Mouse (Mus musculus) neural tube, embryonic 12.5 days (tissue): ENCODE measurements around the gene Asphd2. TPM values are rescaled to one million over a fixed set of nuclear protein-coding genes. Genes with fewer than 3 reads are reported as not detected.
A peak's percentile ranks its signal among the peaks of the same experiment; 100 is the strongest.

Experiments used
- ATAC-seq: fragments of 200-750 bp; cut with Nextera tagmentation; 2 replicates; pipeline ENCODE4 v1.8.0; 2017; ENCODE audit warnings: low read depth, mild to moderate bottlenecking, moderate TSS enrichment, moderate library complexity; ENCODE audit not compliant: low FRiP score
- H3K27ac ChIP-seq: fragments of 300-500 bp; sonication (generic); 2 replicates; pipeline ENCODE4 v1.5.1; 2016
- H3K27me3 ChIP-seq: fragments of 300-500 bp; sonication (generic); replicated peaks from 2 replicates; pipeline ENCODE4 v1.6.1; 2016; ENCODE audit warnings: mild to moderate bottlenecking
- H3K36me3 ChIP-seq: fragments of 300-500 bp; sonication (generic); 2 replicates; pipeline ENCODE4 v1.6.1; 2016; ENCODE audit warnings: mild to moderate bottlenecking
- H3K4me1 ChIP-seq: fragments of 300-500 bp; sonication (generic); 2 replicates; pipeline ENCODE4 v1.6.1; 2016
- H3K4me2 ChIP-seq: fragments of 300-500 bp; sonication (generic); replicated peaks from 2 replicates; pipeline ENCODE4 v1.6.1; 2016; ENCODE audit warnings: mild to moderate bottlenecking
- H3K4me3 ChIP-seq: fragments of 300-500 bp; sonication (generic); 2 replicates; pipeline ENCODE4 v1.5.1; 2016
- H3K9ac ChIP-seq: fragments of 300-500 bp; sonication (generic); 2 replicates; pipeline ENCODE4 v1.6.1; 2016; ENCODE audit warnings: mild to moderate bottlenecking
- H3K9me3 ChIP-seq: fragments of 300-500 bp; sonication (generic); 2 replicates; pipeline ENCODE4 v1.6.1; 2016; ENCODE audit warnings: mild to moderate bottlenecking
- WGBS: fragments of 180-500 bp; shearing (Covaris S2); methylation state at CpG from one replicate; pipeline ENCODE4 v1.1.7; 2016; 5-methylcytosine and 5-hydroxymethylcytosine counted together
- polyA plus RNA-seq: library from polyadenylated mRNA; unstranded; fragments of >200 nt; fragmentation: Nextera tagmentation; extraction: Ambion mirVana; gene quantifications from 2 replicates; pipeline ENCODE4 v1.2.1, GENCODE M21; 2016

Asphd2 gene
- polyA plus RNA-seq, 1 experiment from 2014 or later: 67.7 TPM

GRCm38 (mm10) chr5:112411514-112412335 is 17.1 kb upstream of the Asphd2 start:
- Histone ChIP-seq H3K9ac (no peak overlapping the region), H3K4me1 (peaks cover 15% of the 10 kb centered on the region), H3K4me3 (no peak overlapping the region), H3K27ac (no peak overlapping the region), H3K27me3 (no peaks in the 10 kb centered on the region; the same call in 1 of the 2 replicates), H3K9me3 (0 out of 2 replicates have a peak, but pooled peaks cover 2% of the 10 kb centered on the region), H3K36me3 (no peaks in the 10 kb centered on the region), H3K4me2 (peak overlapping the region; percentile 33)
- 14% methylated on average over 19 of the region's 19 CpGs for WGBS
- 0 out of 2 replicates have a peak, but pooled peaks have one; percentile 13 for ATAC-seq

- Histone ChIP-seq H3K4me3 (no peak overlapping the region), H3K27ac (no peak overlapping the region), H3K4me1 (peaks cover 15% of the 10 kb centered on the region), H3K9me3 (0 out of 2 replicates have a peak, but pooled peaks cover 2% of the 10 kb centered on the region), H3K4me2 (peak overlapping the region; percentile 33), H3K9ac (no peak overlapping the region), H3K36me3 (no peaks in the 10 kb centered on the region), H3K27me3 (no peaks in the 10 kb centered on the region)
- WGBS: 44% methylated on average over 11 of the region's 11 CpGs
- ATAC-seq: no peak
Measured at GRCm38 (mm10) chr5:112411072-112411471, 16.4 kb upstream of the Asphd2 start.

DNA sequence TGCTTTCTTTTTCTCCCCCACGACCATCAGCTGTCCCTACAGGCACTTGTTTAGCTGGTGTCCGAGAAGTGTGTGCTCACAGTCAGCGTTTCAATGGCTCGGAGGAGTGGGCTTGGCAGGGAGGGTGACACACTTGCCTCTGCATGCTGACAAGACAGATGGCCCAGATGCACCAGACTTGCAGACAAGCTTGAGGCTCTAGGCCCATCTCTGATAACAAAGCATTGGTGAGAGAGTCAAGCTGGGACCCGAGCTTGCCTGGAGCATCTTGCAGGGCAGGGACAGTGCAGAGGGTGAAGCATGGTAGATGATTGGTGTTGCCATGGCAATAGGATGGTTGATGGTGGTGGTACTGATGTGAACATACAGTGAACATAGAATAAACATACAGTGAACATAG is 14.6 kb upstream of the Asphd2 start:
- no peaks in the 10 kb centered on the region for H3K36me3 ChIP-seq
- H3K4me2 ChIP-seq: no peak overlapping the region
- peaks cover 15% of the 10 kb centered on the region for H3K4me1 ChIP-seq
- no peak overlapping the region for H3K27ac ChIP-seq
- H3K9ac ChIP-seq: no peak overlapping the region
- ATAC-seq: no peak
- no peaks in the 10 kb centered on the region for H3K27me3 ChIP-seq
- H3K9me3 ChIP-seq: 0 out of 2 replicates have a peak, but pooled peaks cover 2% of the 10 kb centered on the region
- H3K4me3 ChIP-seq: no peak overlapping the region
- 60% methylated on average over 5 of the region's 5 CpGs for WGBS

DNA sequence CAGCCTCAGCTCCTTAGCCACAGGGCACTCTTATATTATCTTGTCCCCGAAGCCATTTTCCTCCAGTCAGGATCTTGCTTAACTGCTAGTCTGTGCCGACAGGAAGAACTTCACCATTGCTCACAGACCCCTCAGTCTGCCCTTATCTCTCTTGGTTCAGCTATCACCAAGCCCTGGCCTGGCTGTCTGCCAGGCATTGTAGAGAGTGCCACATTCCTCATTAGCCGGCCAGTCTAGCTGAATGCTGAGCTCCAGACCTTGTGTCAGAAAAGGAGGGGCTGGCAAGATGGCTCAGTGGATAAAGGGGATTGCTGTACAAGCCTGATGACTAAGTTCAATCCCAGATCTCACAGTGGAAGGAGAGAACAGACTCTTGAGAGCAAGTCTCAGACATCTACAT is 11.4 kb upstream of the Asphd2 start:
- Histone ChIP-seq H3K4me3 (no peak overlapping the region), H3K9ac (no peak overlapping the region), H3K27me3 (no peaks in the 10 kb centered on the region), H3K4me1 (peaks cover 2% of the 10 kb centered on the region; the same call in 1 of the 2 replicates), H3K36me3 (no peaks in the 10 kb centered on the region), H3K27ac (no peak overlapping the region), H3K9me3 (no peaks in the 10 kb centered on the region), H3K4me2 (no peak overlapping the region)
- WGBS: 75% methylated on average over 3 of the region's 3 CpGs
- ATAC-seq: no peak

- no peak for ATAC-seq
- Histone ChIP-seq H3K9me3 (no peaks in the 10 kb centered on the region), H3K27me3 (no peaks in the 10 kb centered on the region), H3K4me2 (no peak overlapping the region), H3K4me3 (no peak overlapping the region), H3K4me1 (no peaks in the 10 kb centered on the region), H3K9ac (no peak overlapping the region), H3K36me3 (no peaks in the 10 kb centered on the region), H3K27ac (no peak overlapping the region)
- 77% methylated on average over 3 of the region's 3 CpGs for WGBS
Measured at GRCm38 (mm10) chr5:112402437-112402836, 7.8 kb upstream of the Asphd2 start.

GRCm38 (mm10) chr5:112399284-112399683 is 4.6 kb upstream of the Asphd2 start:
- no peak for ATAC-seq
- Histone ChIP-seq H3K4me2 (no peak overlapping the region), H3K9ac (no peak overlapping the region), H3K4me3 (no peak overlapping the region), H3K27ac (no peak overlapping the region), H3K4me1 (peaks cover 6% of the 10 kb centered on the region), H3K36me3 (no peaks in the 10 kb centered on the region), H3K9me3 (no peaks in the 10 kb centered on the region), H3K27me3 (no peaks in the 10 kb centered on the region)
- WGBS: 87% methylated on average over 10 of the region's 10 CpGs

- 49% methylated on average over 18 of the region's 18 CpGs for WGBS
- Histone ChIP-seq H3K36me3 (peaks cover 9% of the 10 kb centered on the region), H3K4me3 (no peak overlapping the region), H3K9ac (no peak overlapping the region), H3K4me1 (peaks cover 19% of the 10 kb centered on the region), H3K4me2 (no peak overlapping the region), H3K27ac (no peak overlapping the region), H3K27me3 (no peaks in the 10 kb centered on the region; the same call in 1 of the 2 replicates), H3K9me3 (no peaks in the 10 kb centered on the region)
- ATAC-seq: no peak
Measured at GRCm38 (mm10) chr5:112396066-112396465, 1.4 kb upstream of the Asphd2 start.

- no peaks in the 10 kb centered on the region for H3K9me3 ChIP-seq
- peak; percentile 86 for ATAC-seq
- H3K4me2 ChIP-seq: peak overlapping the region; percentile 91
- under 1% methylated on average over 9 of the region's 28 CpGs for WGBS
- peak overlapping the region; percentile 72 for H3K9ac ChIP-seq
- H3K4me3 ChIP-seq: peak overlapping the region; percentile 67
- peak overlapping the region; percentile 46; the same call in 1 of the 2 replicates for H3K27ac ChIP-seq
- H3K36me3 ChIP-seq: peaks cover 21% of the 10 kb centered on the region
- H3K27me3 ChIP-seq: no peaks in the 10 kb centered on the region; the same call in 1 of the 2 replicates
- H3K4me1 ChIP-seq: peaks cover 19% of the 10 kb centered on the region
Measured at GRCm38 (mm10) chr5:112394415-112394763, 277 bp downstream of the Asphd2 start.

DNA sequence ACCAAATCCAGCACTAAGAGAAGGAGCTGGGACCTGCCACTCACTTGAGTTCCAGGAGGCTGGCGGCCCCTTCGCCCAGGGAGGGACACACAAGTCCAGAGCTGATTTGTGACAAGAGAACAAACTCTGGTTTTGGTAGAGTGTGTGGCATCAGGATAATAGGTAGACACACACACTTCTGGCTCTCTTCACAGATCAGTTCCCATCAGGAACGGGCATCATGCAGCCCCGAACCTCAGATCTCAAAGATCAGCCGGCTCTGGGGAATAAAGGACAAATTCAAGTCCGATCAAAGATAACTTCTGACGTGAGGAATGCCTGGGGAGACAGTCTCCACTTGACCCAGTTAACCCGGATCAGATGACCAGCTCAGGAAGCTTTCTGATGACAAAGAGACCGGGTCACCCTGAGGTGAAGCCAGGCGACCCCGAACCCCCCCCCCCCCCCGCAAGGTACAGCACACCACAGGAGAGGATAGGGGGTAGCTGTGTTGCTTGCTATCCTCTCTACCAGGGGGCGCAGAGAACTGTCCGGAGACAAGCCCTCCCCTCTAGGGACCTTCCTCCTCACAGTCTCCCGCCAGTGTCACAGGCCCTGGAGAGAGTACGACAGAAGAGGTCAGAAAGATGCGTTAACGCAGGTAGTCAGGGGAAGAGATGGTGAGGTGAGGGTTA is 788 bp downstream of the Asphd2 start:
- ATAC-seq: peak; percentile 41
- 14% methylated on average over 18 of the region's 18 CpGs for WGBS
- no peaks in the 10 kb centered on the region for H3K9me3 ChIP-seq

DNA sequence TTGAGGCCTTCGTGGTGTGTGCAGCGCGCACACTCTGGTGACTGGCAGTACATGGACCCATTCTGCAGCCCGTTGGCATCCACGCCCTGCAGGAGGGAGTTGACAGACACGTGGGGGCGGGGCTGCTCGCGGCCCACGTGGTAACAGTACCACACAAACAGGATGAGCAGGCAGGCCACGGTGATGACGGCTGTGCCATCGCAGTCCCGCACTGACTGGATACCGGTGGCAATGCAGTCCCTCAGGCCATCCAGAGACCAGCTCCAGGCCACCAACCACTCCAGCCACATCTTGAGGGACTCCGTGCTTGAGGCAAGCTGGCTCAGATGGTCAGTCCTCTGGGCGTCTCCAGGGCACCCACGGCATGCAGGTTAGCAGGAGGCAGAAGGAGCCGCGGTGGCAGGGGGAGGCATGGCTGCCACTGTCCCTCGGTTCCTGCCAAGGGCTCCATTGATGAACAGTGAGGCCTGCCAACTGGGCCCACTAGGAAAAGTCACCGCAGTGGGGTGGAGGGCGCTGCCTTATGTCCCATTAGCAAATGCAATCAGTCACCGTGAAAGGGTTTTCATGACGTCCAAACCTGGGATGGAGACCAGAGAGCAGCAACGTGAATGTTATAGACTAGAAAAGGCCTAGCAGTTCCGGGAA is 2.9 kb downstream of the Asphd2 start:
- peaks cover 24% of the 10 kb centered on the region for H3K4me1 ChIP-seq
- no peak overlapping the region for H3K9ac ChIP-seq
- H3K36me3 ChIP-seq: peaks cover 43% of the 10 kb centered on the region
- no peak for ATAC-seq
- H3K9me3 ChIP-seq: no peaks in the 10 kb centered on the region
- WGBS: 76% methylated on average over 27 of the region's 27 CpGs
- H3K4me3 ChIP-seq: no peak overlapping the region
- no peaks in the 10 kb centered on the region; the same call in 1 of the 2 replicates for H3K27me3 ChIP-seq
- H3K4me2 ChIP-seq: no peak overlapping the region
- no peak overlapping the region for H3K27ac ChIP-seq

More for the DNA sequence above, 788 bp downstream of the Asphd2 start:
- Histone ChIP-seq H3K27ac (no peak overlapping the region), H3K9ac (peak overlapping the region; percentile 72), H3K4me1 (peaks cover 24% of the 10 kb centered on the region), H3K4me3 (peak overlapping the region; percentile 67), H3K36me3 (peaks cover 25% of the 10 kb centered on the region), H3K4me2 (peak overlapping the region; percentile 91), H3K27me3 (no peaks in the 10 kb centered on the region; the same call in 1 of the 2 replicates)

DNA sequence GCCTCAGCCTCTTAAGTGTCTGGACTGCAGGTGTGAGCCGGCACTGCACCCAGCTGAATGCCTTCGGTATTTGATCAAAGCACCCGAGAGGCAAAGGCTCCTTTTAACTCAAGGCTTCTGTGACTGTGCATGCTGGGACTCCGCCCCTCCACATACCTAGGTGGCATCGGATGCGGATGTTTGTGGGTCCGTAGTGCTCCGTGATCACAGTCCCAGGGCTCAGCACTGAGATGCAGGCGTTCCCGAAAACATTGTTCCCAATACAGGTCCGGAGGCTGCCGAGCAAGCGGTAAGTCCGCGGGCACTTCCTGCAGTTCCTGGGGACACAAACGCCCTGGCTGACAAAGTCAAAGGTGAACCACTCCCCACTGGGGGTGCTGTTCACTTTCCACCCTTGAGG is 3.7 kb downstream of the Asphd2 start:
- H3K9ac ChIP-seq: no peak overlapping the region
- no peak overlapping the region for H3K4me3 ChIP-seq
- H3K36me3 ChIP-seq: peaks cover 51% of the 10 kb centered on the region
- ATAC-seq: no peak
- peaks cover 22% of the 10 kb centered on the region for H3K4me1 ChIP-seq
- H3K27ac ChIP-seq: no peak overlapping the region
- no peaks in the 10 kb centered on the region; the same call in 1 of the 2 replicates for H3K27me3 ChIP-seq
- 59% methylated on average over 16 of the region's 16 CpGs for WGBS
- no peaks in the 10 kb centered on the region for H3K9me3 ChIP-seq
- H3K4me2 ChIP-seq: no peak overlapping the region

DNA sequence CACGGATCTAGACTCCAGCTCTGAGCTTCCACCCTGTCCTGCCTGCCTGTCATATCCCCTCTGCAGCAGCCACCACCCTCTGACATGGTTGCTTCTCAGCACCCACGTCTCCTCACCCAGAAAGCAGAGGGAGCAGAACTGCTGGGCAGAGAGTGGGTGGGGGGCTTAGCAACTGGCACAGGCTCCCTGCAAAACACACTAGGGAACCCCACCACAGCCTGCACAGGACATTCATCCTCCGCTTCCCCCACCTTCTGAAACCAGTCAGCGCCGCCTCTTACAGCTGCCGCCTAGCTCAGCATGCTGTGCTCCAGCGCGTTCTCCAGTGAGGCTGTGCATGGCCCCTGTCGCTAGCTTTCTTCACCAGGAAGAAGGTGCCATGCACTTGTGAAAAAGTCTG is 5.3 kb downstream of the Asphd2 start:
- ATAC-seq: no peak
- Histone ChIP-seq H3K9ac (peak overlapping the region; percentile 3; the same call in 1 of the 2 replicates), H3K4me2 (no peak overlapping the region), H3K36me3 (peaks cover 67% of the 10 kb centered on the region), H3K27me3 (no peaks in the 10 kb centered on the region; the same call in 1 of the 2 replicates), H3K4me1 (peaks cover 19% of the 10 kb centered on the region; the same call in 1 of the 2 replicates), H3K27ac (no peak overlapping the region), H3K4me3 (no peak overlapping the region), H3K9me3 (no peaks in the 10 kb centered on the region)
- 84% methylated on average over 9 of the region's 9 CpGs for WGBS
